Mouse (Mus musculus): Measurements from ENCODE around the gene Adcy7. TPM values are rescaled to one million over a fixed set of nuclear protein-coding genes. Genes with fewer than 3 reads are reported as not detected.
A peak's percentile ranks its signal among the peaks of the same experiment; 100 is the strongest.

Adcy7 gene
- polyA plus RNA-seq, 1 experiment = 146 TPM

DNA sequence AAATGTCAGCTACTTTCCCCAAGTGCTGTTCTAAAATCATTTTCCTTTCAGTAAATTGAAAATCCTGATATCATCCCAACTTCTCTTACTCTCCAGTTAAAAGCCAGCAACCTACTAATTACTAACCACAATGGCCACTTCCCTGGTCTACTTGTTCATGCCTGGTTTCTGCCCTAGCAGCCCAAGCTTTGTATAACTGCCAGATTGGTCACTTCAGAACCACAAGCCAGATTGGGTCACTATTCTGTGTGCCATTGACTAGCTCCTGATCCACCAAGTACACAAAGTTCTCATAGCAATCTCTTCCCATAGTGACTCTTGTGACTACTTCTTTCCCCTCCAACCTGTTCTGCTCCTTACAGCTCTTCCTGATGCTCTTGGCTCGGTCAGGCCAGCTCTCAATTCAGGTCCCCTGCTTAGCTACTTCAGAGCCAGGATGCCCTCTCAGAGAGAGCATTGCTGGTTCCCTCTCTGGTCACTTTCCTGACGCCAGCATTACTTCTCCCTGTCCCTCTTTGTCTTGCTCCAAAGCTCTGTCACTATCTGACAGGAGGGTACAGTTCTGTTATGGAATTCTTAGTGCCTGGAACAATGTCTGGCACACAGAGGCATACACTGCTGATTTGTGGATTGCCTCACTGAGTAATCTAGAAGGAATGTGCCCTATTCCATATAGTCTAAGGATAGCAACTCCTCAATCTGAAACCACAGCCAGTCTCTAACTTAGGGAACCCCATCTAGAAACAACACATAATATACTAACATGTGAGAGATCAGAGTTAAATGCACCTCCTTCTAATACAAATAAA, 67.9 kb downstream of the Adcy7 start:
- no peak overlapping the region for H3K27ac ChIP-seq (ENCODE audit: insufficient read depth, low read depth, low read length)
- no peak for TF ChIP-seq POLR2A (IDR thresholded peaks at IDR 0.05; ENCODE audit: borderline replicate concordance, low read depth, low read length)
- TF ChIP-seq CTCF (IDR thresholded peaks at IDR 0.05; ENCODE audit: low read depth, low read length) = no peak
- H3K4me1 ChIP-seq (ENCODE audit: control insufficient read depth, insufficient read depth, low read length) = no peaks in the 10 kb centered on the region
- no peak overlapping the region for H3K4me3 ChIP-seq (ENCODE audit: insufficient read depth, low read length)

- H3K4me3 ChIP-seq (ENCODE audit: insufficient read depth, low read length) = no peak overlapping the region
- no peak overlapping the region for H3K27ac ChIP-seq (ENCODE audit: insufficient read depth, low read depth, low read length)
- TF ChIP-seq POLR2A (IDR thresholded peaks at IDR 0.05; ENCODE audit: borderline replicate concordance, low read depth, low read length) (no peak), CTCF (IDR thresholded peaks at IDR 0.05; ENCODE audit: low read depth, low read length) (no peak)
- H3K4me1 ChIP-seq (ENCODE audit: control insufficient read depth, insufficient read depth, low read length) = no peaks in the 10 kb centered on the region
These were observed 69.8 kb downstream of the Adcy7 start for GRCm38 (mm10) chr8:88342026-88342425.

GRCm38 (mm10) chr8:88349046-88349445, 76.8 kb downstream of the Adcy7 start:
- no peak overlapping the region for H3K27ac ChIP-seq (ENCODE audit: insufficient read depth, low read depth, low read length)
- TF ChIP-seq POLR2A (IDR thresholded peaks at IDR 0.05; ENCODE audit: borderline replicate concordance, low read depth, low read length) (no peak), CTCF (IDR thresholded peaks at IDR 0.05; ENCODE audit: low read depth, low read length) (no peak)
- no peaks in the 10 kb centered on the region for H3K4me1 ChIP-seq (ENCODE audit: control insufficient read depth, insufficient read depth, low read length)
- H3K4me3 ChIP-seq (ENCODE audit: insufficient read depth, low read length) = no peak overlapping the region

DNA sequence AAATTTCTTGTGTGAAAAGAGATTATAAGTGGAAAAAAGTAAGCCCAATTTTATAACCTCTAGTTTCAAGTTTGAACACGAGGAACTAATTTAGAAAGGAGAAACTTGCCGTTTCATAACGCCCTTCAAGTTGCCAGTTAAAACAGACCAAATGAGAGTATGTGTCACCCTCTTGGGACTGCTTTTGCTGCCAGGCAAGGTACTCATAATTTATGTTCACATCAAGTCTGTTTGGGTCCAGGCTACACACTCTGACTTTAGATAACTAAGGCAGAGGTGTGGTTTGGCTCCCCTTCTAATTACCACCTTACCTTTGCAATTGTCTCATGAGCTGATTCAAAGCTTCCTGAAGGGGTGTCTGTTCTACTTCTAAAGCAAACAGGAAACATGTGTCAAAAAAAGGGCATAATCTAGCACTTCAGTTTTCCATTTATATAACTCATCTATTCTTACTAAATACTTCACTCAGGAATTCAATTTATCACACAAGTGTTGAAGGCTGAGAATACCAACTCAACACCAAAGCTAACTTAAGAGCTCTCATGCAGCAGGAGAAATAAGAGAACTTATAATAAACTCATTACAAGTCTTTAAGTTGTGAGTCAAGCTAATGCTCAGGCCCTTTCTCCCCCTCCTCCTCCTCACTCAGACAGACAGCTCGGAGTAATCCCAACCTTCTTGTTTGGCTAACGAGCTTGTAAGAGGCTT, 85.2 kb downstream of the Adcy7 start:
- Histone ChIP-seq H3K27ac (ENCODE audit: insufficient read depth, low read depth, low read length) (no peak overlapping the region), H3K4me1 (ENCODE audit: control insufficient read depth, insufficient read depth, low read length) (peaks cover 5% of the 10 kb centered on the region), H3K4me3 (ENCODE audit: insufficient read depth, low read length) (no peak overlapping the region)
- TF ChIP-seq POLR2A (IDR thresholded peaks at IDR 0.05; ENCODE audit: borderline replicate concordance, low read depth, low read length) (no peak), CTCF (IDR thresholded peaks at IDR 0.05; ENCODE audit: low read depth, low read length) (no peak)

GRCm38 (mm10) chr8:88357946-88358345, 85.7 kb downstream of the Adcy7 start:
- Histone ChIP-seq H3K27ac (ENCODE audit: insufficient read depth, low read depth, low read length) (no peak overlapping the region), H3K4me3 (ENCODE audit: insufficient read depth, low read length) (no peak overlapping the region), H3K4me1 (ENCODE audit: control insufficient read depth, insufficient read depth, low read length) (peaks cover 7% of the 10 kb centered on the region)
- TF ChIP-seq POLR2A (IDR thresholded peaks at IDR 0.05; ENCODE audit: borderline replicate concordance, low read depth, low read length) (no peak), CTCF (IDR thresholded peaks at IDR 0.05; ENCODE audit: low read depth, low read length) (no peak)

- peaks cover 8% of the 10 kb centered on the region for H3K4me1 ChIP-seq (ENCODE audit: control insufficient read depth, insufficient read depth, low read length)
- H3K27ac ChIP-seq (ENCODE audit: insufficient read depth, low read depth, low read length) = no peak overlapping the region
- peak overlapping the region; percentile 28; the same call in 1 of the 2 replicates for H3K4me3 ChIP-seq (ENCODE audit: insufficient read depth, low read length)
- no peak for TF ChIP-seq CTCF (IDR thresholded peaks at IDR 0.05; ENCODE audit: low read depth, low read length)
- TF ChIP-seq POLR2A (IDR thresholded peaks at IDR 0.05; ENCODE audit: borderline replicate concordance, low read depth, low read length) = no peak
These were observed 87.8 kb downstream of the Adcy7 start for GRCm38 (mm10) chr8:88359959-88360358.

GRCm38 (mm10) chr8:88361044-88361707, 89.0 kb downstream of the Adcy7 start:
- H3K4me1 ChIP-seq (ENCODE audit: control insufficient read depth, insufficient read depth, low read length) = peaks cover 8% of the 10 kb centered on the region
- no peak for TF ChIP-seq CTCF (IDR thresholded peaks at IDR 0.05; ENCODE audit: low read depth, low read length)
- peak overlapping the region; percentile 76 for H3K27ac ChIP-seq (ENCODE audit: insufficient read depth, low read depth, low read length)
- H3K4me3 ChIP-seq (ENCODE audit: insufficient read depth, low read length) = peak overlapping the region; percentile 89

GRCm38 (mm10) chr8:88361708-88362428, 89.7 kb downstream of the Adcy7 start, which contains the start of gene Brd7:
Gene Brd7, minus strand, starts transcription at chr8:88362194.
- TF ChIP-seq CTCF (IDR thresholded peaks at IDR 0.05; ENCODE audit: low read depth, low read length) (peak; percentile 46; the same call in 1 of the 2 replicates), POLR2A (IDR thresholded peaks at IDR 0.05; ENCODE audit: borderline replicate concordance, low read depth, low read length) (no peak)
- Histone ChIP-seq H3K27ac (ENCODE audit: insufficient read depth, low read depth, low read length) (peak within 1 kb of the TSS; percentile 76), H3K4me3 (ENCODE audit: insufficient read depth, low read length) (peak within 1 kb of the TSS; percentile 89), H3K4me1 (ENCODE audit: control insufficient read depth, insufficient read depth, low read length) (peaks cover 8% of the 10 kb centered on the region)

GRCm38 (mm10) chr8:88362446-88363150, 90.4 kb downstream of the Adcy7 start:
- TF ChIP-seq POLR2A (IDR thresholded peaks at IDR 0.05; ENCODE audit: borderline replicate concordance, low read depth, low read length) (no peak), CTCF (IDR thresholded peaks at IDR 0.05; ENCODE audit: low read depth, low read length) (no peak)

More at GRCm38 (mm10) chr8:88362446-88363150, 90.4 kb downstream of the Adcy7 start:
- peak overlapping the region; percentile 81 for H3K4me3 ChIP-seq (ENCODE audit: insufficient read depth, low read length)
- H3K27ac ChIP-seq (ENCODE audit: insufficient read depth, low read depth, low read length) = peak overlapping the region; percentile 16; the same call in 1 of the 2 replicates
- H3K4me1 ChIP-seq (ENCODE audit: control insufficient read depth, insufficient read depth, low read length) = peaks cover 8% of the 10 kb centered on the region

Measured in bone marrow macrophage, adult 2 months (primary cell).